Mouse (Mus musculus): ENCODE results near the gene Cfap77.

Cfap77 gene

DNA sequence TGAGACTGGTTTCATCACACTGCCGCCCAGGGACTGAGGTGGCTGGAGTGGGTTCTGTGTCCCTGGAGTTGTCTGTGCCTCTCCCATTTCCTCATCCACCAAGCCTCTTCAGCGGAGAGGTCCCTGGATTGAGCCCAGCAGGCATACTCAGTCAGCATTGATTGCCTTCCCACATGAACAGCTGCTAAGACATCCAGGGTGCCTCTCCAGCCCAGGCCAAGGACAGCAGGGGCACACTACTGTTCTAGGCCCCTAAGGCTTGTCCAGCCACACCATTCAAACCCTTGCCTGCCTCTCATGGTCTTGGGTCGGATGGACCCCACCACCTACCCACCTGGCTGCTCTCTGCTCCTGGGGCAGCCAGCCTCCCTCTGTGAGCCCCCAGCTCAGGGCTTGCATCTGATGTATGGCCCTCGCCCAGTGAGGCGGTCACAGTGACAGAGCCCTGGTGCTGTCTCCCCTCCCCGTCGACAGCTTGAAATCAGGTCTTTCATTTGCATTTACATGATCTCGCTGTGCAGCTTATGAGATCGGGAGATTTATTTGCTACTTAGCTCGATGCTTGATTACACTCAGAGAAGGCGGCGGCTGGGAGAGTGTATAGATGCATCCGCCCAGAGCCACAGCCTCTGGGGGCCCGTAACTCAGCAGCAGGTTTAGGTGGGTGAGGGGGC lies 57.6 kb downstream of the Cfap77 start:
- no peak for DNase-seq (ENCODE audit: low spot score in 2 of 2)

DNA sequence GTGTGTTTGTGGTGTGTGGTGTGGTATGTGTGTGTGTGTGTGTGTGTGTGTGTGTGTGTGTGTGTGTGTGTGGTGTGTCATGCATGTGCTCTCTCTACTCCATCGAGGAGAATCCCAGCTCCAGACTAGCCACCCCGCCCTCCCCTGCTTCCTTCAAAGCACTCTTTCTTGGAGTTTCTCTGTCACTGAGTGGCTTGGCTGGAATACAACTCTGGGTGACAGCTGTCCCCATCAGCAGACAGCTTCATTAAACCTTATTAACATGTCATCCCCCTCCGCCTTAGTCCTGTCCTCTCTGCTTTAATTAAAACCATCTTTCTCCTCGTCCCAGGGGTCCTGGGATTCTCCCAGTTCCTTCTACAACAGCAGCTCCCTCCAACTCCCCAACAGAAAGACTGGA lies 59.4 kb downstream of the Cfap77 start:
- no peak for DNase-seq (ENCODE audit: low spot score in 2 of 2)

DNA sequence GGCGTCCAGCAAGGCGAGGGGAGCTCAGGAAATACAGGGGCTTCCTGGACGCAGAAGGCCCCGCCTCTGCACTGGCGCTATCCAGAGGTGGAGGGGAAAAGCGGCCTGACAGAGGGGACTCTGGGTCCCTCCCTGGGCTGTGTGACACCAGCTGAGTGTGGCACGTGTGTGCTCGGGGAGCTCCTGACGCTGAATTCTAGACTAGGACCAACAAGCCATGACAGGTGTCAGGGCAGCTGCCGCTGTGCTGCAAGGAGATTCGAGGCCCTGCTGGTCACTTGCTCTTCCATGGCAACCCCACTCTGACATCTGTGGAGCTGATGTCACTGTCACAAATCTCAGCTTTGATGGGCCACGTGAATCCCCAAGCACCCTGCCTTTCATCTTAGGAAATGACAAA lies 60.9 kb downstream of the Cfap77 start:
- no peak for DNase-seq (ENCODE audit: low spot score in 2 of 2)

DNA sequence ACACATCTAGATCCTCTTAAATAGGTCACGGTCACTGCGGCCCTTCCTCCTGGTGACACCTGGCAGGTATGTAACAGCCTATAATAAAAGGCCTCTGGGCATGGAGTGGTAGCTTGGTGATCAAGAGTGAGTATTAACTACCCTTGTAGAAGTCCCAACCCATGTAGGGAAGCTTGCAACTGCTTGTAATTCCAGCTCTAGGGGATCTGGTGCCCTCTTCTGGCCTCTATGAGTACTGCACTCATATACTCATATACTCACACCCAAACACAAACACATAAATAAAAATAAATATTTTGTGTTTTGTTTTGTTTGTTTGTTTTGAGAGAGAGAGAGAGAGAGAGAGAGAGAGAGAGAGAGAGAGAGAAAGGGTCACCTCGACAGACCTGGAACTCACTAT lies 66.1 kb downstream of the Cfap77 start:
- no peak for DNase-seq (ENCODE audit: low spot score in 2 of 2)

DNA sequence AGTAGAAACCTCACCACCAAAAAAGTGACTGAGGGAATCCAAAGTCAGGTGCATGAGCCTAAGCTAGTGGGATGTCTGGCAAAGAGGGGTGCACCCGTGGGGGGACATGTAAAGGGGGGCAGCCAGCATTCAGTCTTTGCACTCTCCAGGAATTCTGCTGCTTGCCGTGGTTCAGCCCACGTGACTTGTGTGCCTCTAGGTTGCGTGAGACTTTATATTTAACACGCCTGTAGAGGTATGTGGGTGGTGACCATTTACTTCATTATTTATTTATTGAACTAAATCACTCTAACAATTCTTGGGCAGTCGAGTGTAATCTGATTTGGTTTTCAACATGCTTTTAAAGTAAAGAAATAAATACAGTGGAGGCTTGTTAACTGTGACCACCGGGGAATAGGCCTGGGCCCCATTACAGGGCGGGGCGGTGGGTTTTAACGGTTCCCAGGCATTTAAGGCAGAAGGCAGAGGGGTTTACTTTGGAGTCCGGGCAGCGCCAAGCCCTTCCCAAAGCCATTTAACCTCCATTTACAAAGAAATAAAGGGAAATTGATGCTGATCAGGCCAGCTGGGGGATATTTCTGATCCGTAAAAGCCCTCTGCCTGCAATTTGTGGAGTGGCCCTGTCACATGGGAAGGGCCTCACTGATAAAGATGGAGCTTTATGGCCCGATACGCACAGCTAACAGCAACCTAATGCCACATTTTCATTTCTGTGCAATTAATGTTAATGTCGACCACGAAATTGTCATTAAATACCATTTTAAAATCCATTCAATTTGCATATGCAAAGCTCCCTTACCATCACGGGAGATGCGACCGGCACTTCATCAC lies 74.6 kb downstream of the Cfap77 start:
- no peak for DNase-seq (ENCODE audit: low spot score in 2 of 2)

DNA sequence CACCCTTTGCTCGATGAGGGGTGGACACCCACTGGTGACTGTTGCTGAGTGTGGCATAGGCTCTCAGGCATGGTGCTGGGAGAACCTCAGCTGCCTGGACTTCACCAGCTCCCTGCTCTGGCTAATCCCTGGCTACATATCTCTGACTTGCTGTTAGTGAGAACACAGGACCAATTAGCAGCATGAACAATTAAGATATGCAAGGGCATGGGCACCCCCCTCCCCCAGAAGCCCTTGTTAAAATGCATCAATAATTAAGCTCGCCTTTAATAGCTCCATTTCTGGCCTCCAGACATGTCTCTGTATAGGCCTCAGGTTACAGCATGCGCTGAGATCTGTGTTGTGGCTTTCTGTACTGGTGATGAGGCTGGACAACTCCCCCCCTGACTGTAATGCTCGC lies 76.4 kb downstream of the Cfap77 start:
- no peak for DNase-seq (ENCODE audit: low spot score in 2 of 2)

DNA sequence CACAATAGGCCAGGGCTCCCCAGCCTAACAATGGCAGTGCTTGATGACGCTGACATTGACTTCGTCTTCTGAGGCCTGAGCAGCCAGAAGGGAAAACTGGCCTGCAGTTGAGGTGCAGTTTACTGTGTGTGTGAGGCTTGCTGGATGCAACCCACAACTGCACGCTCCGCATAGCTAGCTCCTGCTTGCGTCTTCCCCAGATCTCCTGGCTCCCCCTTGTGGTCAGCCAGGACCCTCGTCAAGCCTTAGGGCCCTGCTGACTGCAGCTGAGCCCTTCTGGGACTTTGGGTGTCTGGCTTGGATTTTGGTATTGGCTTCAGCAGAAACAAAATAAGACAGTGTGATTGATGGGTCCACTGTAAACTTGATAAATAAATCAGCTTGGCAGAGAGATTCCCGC lies 78.2 kb downstream of the Cfap77 start:
- peak in 1 of 2 experiments; percentile 13 for DNase-seq (ENCODE audit: low spot score in 2 of 2)

DNA sequence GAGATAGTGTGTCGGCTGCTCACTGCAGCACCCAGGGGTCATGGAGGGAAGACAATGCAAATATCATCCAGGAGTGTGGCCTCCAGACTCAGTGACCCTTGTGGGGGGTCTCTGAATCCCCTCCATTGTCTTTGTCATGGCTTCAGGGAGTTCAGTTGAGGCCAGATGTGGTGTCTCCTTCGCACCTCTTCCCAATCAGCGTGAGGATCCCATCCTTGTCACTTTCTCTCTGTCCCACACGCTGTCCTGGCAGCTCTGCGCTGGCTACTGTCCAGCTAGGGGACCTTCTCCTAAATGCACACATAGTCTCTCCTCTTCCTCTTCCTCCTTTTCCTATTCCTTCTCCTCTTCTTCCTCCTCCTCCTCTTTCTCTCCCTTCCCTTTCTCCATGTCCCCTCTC lies 79.3 kb downstream of the Cfap77 start:
- DNase-seq (ENCODE audit: low spot score in 2 of 2): no peak

DNA sequence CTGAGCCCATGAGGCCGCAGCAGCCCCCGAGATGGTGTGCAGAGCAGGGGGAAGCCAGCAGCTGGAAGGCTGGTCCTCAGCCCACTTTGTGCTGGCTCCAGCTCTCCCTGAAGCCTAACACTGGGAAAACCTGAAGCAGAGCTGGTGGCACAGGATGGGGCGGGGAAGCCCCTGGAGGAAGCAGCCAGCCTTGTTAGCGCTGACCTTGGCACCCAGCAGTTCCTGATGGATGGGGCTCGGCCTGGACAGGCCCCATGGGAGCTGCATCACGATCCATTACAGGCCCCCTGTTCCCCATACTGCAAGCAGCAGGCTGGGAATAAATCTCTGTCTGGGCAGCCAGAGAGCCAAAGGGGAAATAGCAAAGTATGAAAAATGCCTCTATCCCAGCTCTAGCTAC lies 80.3 kb downstream of the Cfap77 start:
- DNase-seq (ENCODE audit: low spot score in 2 of 2): no peak

DNA sequence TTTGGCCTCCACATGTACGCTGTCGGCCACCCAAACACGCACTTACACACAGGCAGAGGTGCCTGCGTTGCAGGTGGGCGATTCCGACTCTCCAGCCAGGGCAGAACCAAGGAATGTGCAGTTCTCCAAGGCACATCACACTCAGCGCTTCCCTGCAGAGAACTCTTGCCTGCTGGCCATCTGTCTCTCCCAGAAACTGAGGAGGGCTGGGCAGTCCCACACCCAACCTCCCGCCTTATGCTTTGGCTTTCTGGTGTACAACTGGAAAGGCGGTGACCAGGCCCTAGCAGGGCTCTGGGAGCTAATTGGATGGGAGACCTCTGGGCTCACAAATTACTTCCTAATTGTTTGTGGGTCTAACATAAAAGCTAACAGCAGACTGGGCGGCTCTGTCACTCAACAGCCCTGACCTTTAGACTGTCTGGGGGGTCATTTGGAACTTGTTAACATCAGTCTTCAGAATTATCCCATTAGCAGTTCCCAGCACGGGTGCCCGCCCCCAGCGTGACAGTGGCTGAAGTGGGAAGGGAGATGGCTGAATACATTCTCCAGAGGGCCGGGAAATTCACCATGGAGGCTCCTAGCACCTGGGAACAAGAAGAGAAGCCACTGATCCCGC lies 80.9 kb downstream of the Cfap77 start:
- DNase-seq (ENCODE audit: low spot score in 2 of 2): no peak

DNA sequence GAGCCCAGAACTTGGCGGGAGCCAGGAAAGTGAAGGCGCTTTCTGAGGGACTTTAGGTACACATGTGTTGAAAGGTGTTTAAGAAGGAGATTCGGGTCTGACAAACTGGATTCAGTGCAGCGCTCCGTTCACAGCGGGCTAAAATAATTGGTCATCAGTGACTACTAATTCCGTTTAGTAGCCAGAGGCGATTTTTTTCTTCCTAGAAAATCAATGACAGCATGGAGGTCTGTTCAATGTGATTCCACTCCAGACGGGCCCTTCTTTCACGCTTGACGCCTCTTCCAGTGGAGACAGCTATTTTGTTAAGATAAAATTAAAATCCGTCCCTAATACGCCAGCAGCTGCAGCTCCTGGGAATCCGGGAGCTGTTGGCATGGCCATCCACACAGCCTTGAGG lies 84.4 kb downstream of the Cfap77 start:
- DNase-seq (ENCODE audit: low spot score in 2 of 2): no peak

DNA sequence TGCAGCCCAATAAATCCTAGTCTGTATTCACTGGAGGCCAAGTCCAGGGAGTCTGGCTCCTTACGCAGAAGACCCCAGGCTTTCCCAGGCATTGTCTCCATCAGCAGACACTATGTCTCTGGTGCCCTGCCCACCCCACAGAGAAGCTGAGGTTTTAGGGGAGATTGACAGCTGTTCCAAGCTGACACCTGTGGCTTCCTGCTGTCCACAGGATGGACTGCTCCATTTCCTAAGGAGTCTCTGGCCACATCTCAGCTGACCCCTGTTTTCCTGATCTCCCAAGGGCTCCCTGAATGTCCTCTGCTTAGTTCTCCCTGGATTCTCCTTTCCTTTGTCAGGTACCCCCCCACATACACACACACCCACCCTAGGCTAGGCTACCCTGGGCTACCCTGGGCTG lies 86.6 kb downstream of the Cfap77 start:
- no peak for DNase-seq (ENCODE audit: low spot score in 2 of 2)

DNA sequence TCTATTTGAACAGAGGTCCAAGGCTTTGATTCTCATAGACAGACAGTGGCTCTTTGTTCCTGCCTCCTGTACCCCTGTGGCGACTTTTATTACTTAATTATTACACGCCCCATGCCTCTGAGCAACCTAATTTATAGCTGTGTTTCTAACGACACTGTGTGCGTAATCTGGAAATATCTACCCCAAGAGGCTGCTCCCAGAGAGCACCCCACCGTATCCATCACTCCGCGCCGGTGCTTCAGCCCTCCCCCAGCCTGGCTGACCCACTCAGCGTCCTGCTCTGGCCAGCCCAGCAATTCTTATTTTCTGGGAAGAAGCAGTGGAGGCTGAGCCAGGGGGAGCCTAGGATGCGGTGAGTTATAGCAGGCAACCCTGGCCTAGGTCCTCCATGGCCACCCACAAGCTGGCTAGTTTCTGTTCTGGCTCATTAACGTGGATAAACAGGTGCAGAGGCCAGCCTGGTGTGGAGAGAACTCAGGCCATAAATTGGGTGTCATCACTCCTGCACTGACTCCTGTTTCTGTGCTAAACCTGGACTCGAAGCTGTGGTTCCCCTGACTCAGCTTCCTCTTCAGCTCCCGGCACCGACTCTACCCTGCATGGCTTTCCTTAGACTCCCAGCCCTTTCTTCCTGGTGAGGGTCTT lies 88.6 kb downstream of the Cfap77 start:
- no peak for DNase-seq (ENCODE audit: low spot score in 2 of 2)

DNA sequence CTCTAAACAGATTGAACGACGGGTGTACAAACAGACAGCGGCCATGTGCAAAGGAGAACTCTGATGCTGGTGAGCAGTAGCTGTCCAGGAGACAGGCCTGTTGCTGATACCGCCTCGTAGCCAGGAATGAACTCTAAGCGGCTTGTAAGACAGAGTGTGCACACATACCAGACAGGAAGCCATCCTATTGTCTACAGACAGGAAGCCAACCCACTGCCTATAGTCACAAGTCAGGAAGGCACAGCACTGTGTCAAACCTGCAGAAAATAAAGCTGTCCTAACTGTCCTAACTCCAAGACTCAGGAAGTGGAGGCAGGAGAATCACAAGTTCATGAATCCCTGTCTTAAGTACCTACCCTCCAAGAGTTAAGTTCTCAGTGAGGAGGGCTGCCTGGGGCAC lies 91.3 kb downstream of the Cfap77 start:
- no peak for DNase-seq (ENCODE audit: low spot score in 2 of 2)

DNA sequence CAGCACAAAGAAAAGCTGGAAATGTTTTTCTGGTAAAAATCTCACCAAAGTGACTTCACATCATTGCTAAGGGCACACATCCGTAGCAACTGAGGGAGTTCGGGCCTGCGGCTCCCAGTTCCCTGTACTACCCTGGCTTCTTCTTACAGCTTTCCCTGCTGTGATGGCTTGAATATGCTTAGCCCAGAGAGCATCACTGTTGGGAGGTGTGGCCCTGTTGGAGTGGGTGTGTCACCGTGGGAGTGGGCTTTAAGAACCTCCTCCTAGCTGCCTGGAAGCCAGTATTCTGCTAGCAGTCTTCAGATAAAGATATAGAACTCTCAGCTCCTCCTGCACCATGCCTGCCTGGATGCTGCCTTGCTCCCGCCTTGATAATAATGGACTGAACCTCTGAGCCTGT lies 93.2 kb downstream of the Cfap77 start:
- DNase-seq (ENCODE audit: low spot score in 2 of 2): no peak

DNA sequence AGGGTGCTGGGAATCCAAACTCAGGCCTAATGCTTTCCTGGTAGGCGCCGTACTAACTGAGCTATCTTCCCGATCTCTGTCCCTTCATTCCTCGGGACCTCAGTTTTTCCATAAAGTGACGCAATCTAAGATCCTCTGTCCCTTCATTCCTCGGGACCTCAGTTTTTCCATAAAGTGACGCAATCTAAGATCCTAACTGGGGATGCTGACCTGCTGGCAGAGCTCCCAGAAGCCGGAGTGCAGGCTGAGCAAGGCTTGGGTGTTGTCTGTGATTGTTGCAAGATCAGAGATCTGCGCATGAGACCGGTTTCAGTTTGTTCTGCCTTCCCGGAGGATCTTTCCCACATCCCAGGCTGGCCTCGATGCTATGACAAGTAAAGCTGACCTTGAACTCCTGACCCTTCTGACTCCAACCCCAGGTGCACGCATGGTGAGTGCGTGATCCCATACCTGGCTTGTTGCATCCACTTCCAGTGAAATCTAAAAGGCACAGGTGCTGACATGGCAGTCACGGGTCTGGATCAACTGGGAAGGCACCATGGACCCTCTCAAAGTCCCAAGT lies 93.8 kb downstream of the Cfap77 start:
- DNase-seq (ENCODE audit: low spot score in 2 of 2): no peak

DNA sequence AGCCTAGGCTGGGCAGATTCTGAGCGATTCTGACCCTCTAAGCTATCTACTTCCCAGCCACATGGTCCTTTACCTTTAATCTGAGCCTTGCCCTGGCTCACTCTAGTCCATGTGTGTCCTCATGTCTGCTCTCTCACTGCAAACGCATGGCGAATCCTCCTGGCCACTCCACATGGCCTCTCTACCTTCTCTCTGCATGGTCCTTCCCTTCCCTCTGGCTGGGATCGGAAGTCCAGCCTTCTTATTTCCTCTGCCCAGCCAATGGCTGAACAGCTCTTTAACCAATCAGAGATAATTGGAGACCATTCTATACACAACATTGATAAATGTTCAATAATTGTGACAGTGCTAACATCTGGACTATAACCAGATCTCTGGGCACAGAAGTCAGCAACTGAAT lies 98.0 kb downstream of the Cfap77 start:
- DNase-seq (ENCODE audit: low spot score in 2 of 2): no peak

DNA sequence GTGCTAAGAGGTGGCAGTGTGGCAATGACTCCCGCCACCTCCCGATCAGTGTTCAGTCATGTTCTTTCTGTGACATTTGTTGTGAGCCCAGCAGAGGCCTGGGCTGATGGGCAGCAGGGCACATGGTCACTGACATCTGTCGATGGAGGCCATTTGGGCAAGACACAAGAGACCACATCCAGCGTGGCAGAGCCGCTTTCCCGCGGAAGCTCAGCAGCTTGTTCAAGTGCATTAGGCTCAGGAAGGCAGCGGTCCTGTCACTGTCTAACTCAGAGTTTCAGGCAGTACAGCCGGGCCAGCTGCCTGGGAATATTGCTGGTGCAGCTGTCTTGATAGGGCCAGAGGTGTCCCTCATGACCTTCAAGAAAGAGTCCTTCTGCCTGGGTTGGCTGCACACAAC lies 100.3 kb downstream of the Cfap77 start:
- DNase-seq (ENCODE audit: low spot score in 2 of 2): no peak

DNA sequence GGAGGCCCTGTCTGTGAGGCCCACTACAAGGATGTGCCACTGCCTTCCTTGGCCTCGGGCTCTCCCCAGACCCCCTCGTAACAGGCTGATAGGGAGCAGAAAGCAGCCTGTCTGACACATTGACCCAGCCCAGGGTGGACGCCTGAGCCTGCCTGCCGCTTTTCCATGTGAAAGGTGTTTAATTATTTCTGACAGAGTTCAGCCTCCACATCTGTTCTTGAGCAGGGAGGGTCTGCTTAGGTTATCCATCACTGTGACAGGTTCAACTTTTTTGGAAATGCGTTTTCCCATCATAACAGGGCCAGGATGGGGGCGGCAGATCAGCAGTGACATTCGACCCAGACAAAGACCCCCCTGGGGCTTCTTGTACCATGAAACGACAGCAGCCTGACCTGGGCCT lies 101.9 kb downstream of the Cfap77 start:
- no peak for DNase-seq (ENCODE audit: low spot score in 2 of 2)

DNA sequence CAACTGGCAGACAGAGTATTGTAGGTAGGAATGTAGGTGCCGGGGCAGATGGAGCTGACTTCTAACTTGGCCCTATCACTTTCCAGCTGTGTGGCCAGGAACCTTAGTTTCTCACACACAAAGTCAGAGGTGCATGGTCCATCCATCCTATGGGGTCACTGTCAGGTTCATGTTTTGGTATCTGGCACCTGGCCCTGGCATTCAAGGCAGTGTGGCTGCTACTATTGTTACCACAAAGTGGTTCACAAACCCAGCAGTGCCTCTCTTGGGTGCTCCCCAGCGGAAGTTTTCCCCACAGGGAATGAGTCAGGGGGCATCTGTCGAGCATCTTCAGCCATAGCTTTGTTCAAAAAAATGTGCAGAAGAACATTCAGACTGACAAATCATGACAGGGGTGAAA lies 108.6 kb downstream of the Cfap77 start:
- no peak for DNase-seq (ENCODE audit: low spot score in 2 of 2)

DNA sequence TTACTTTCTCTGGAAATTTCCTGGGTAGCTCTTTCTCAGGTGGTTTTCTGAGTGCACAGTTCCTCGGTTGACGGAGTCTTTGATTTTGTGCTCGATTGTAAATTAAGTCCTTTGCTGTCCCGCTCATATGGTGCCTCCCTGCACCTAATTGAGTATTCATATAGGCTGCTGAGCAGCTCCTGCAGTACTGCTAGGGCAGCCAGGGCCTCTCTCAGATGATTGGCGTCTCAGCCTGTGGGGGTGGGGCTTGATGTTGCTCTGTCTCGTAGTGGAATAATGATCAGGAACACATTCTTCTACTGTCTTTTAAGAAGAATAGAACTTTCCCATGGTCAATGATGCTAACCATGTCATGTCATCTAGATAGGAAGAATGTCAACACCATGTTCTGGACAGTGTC lies 109.5 kb downstream of the Cfap77 start:
- no peak for DNase-seq (ENCODE audit: low spot score in 2 of 2)

Measured in heart, adult 9 months (tissue).